Mouse (Mus musculus) erythroblast, embryonic 14.5 days (primary cell): ENCODE measurements around the gene Dpp6.

Experiments used
- GATA1 ChIP-seq: IDR thresholded peaks from 2 replicates; pipeline ENCODE4 v1.6.1; 2012; ENCODE audit warnings: low read length, inconsistent platforms, mixed read lengths
- TAL1 ChIP-seq: IDR thresholded peaks from 3 replicates; pipeline ENCODE4 v1.6.1; 2012; ENCODE audit warnings: low read length, inconsistent platforms, mixed read lengths

GRCm38 (mm10) chr5:27658569-27658968 is 841.6 kb downstream of the Dpp6 start:
- peak; percentile 44; the same call in 2 of the 3 replicates for TF ChIP-seq TAL1
- TF ChIP-seq GATA1 = peak; percentile 67
